ENCODE assay signal across 32 mouse cellular contexts in genomic region chr5:150977383-150977958, GRCm38 (mm10). TPM values are rescaled to one million over a fixed set of nuclear protein-coding genes. Genes with fewer than 3 reads are reported as not detected.
DNase-seq lines count a peak whose midpoint lies in the region; ATAC-seq lines count a peak whose summit lies in the region.
"Had no signal": no experiment of that assay in that cellular context is flagged by ENCODE, and none has a peak within 500 bp of the region (broad histone marks: within the 10 kb centered on the region; RNA-seq: fewer than 3 reads in every experiment).

No protein-coding gene starts in this region.

- H3K4me3 ChIP-seq in heart, embryonic 13.5 days = no peak overlapping the region
- H3K4me3 ChIP-seq in lung, embryonic 16.5 days (ENCODE audit: low read length) = no peak overlapping the region
- no peak overlapping the region for H3K4me3 ChIP-seq in neural tube, embryonic 14.5 days (ENCODE audit: low read depth, low read length)
- H3K4me3 ChIP-seq: embryonic facial prominence, embryonic 10.5 days; embryonic facial prominence, embryonic 15.5 days; forebrain, embryonic 12.5 days; hindbrain, embryonic 15.5 days; lung, embryonic 15.5 days; megakaryocyte, embryonic 14.5 days; midbrain, embryonic 13.5 days had no signal

- intact Hi-C loops in heart, postnatal 25 days (cut with DNase I) = no loop called here

- no peaks in the 10 kb centered on the region for H3K27me3 ChIP-seq in heart, embryonic 13.5 days (replicated peaks)
- no peaks in the 10 kb centered on the region for H3K27me3 ChIP-seq in lung, embryonic 16.5 days (ENCODE audit: control insufficient read depth, insufficient read depth, low read depth, low read length)
- no peaks in the 10 kb centered on the region for H3K27me3 ChIP-seq in neural tube, embryonic 14.5 days (ENCODE audit: control insufficient read depth, insufficient read depth, low read length)
- H3K27me3 ChIP-seq: embryonic facial prominence, embryonic 15.5 days; forebrain, embryonic 12.5 days; hindbrain, embryonic 15.5 days; lung, embryonic 15.5 days; megakaryocyte, embryonic 14.5 days; midbrain, embryonic 13.5 days had no signal

- H3K4me2 ChIP-seq in heart, embryonic 13.5 days = peak overlapping the region; percentile 27; the same call in 1 of the 2 replicates
- no peak overlapping the region for H3K4me2 ChIP-seq in lung, embryonic 16.5 days (ENCODE audit: low read depth, low read length)
- no peak overlapping the region for H3K4me2 ChIP-seq in neural tube, embryonic 14.5 days (ENCODE audit: low read depth, low read length)
- H3K4me2 ChIP-seq: embryonic facial prominence, embryonic 15.5 days; forebrain, embryonic 12.5 days; hindbrain, embryonic 15.5 days; lung, embryonic 15.5 days; midbrain, embryonic 13.5 days had no signal

- no peak overlapping the region for H3K9ac ChIP-seq in heart, embryonic 13.5 days
- H3K9ac ChIP-seq in lung, embryonic 16.5 days (ENCODE audit: low read length) = no peak overlapping the region
- H3K9ac ChIP-seq in neural tube, embryonic 14.5 days (replicated peaks; ENCODE audit: low read depth, low read length) = no peak overlapping the region
- H3K9ac ChIP-seq: embryonic facial prominence, embryonic 15.5 days; forebrain, embryonic 12.5 days; forebrain, postnatal 0 days; hindbrain, embryonic 15.5 days; liver, embryonic 14.5 days; lung, embryonic 15.5 days; midbrain, embryonic 13.5 days had no signal

- no peak for ATAC-seq in heart, embryonic 13.5 days (ENCODE audit: extremely low read depth, insufficient number of reproducible peaks, low FRiP score, low TSS enrichment)
- peak; percentile 76 for ATAC-seq in lung, embryonic 16.5 days (ENCODE audit: low read depth)
- ATAC-seq in neural tube, embryonic 14.5 days (ENCODE audit: low read depth) = peak; percentile 61; the same call in 1 of the 2 replicates
- ATAC-seq: forebrain, postnatal 0 days; inflammation-experienced regulatory T-cells, adult 6 months; midbrain, embryonic 13.5 days had no signal

- WGBS in heart, embryonic 13.5 days = 44% methylated on average over 14 of the region's 14 CpGs
- WGBS in lung, embryonic 16.5 days = 57% methylated on average over 14 of the region's 14 CpGs
- 37% methylated on average over 14 of the region's 14 CpGs for WGBS in neural tube, embryonic 14.5 days

- no peaks in the 10 kb centered on the region for H3K36me3 ChIP-seq in heart, embryonic 13.5 days
- H3K36me3 ChIP-seq in lung, embryonic 16.5 days (ENCODE audit: control insufficient read depth, insufficient read depth, low read length) = no peaks in the 10 kb centered on the region
- no peaks in the 10 kb centered on the region for H3K36me3 ChIP-seq in neural tube, embryonic 14.5 days (ENCODE audit: control insufficient read depth, insufficient read depth, low read length)
- H3K36me3 ChIP-seq: embryonic facial prominence, embryonic 10.5 days; embryonic facial prominence, embryonic 15.5 days; forebrain, embryonic 12.5 days; G1E; hindbrain, embryonic 15.5 days; lung, embryonic 15.5 days; midbrain, embryonic 13.5 days had no signal

- no peak overlapping the region for H3K27ac ChIP-seq in heart, embryonic 13.5 days (replicated peaks)
- H3K27ac ChIP-seq in lung, embryonic 16.5 days (ENCODE audit: low read length) = no peak overlapping the region
- no peak overlapping the region for H3K27ac ChIP-seq in neural tube, embryonic 14.5 days (ENCODE audit: low read depth, low read length)
- H3K27ac ChIP-seq: embryonic facial prominence, embryonic 10.5 days; embryonic facial prominence, embryonic 15.5 days; forebrain, embryonic 12.5 days; hindbrain, embryonic 15.5 days; kidney, postnatal 0 days; liver, embryonic 14.5 days; midbrain, embryonic 13.5 days had no signal

- peaks cover 7% of the 10 kb centered on the region; the same call in 1 of the 2 replicates for H3K9me3 ChIP-seq in heart, embryonic 13.5 days
- peaks cover 4% of the 10 kb centered on the region; the same call in 1 of the 2 replicates for H3K9me3 ChIP-seq in lung, embryonic 16.5 days (ENCODE audit: control insufficient read depth, low read length)
- H3K9me3 ChIP-seq in neural tube, embryonic 14.5 days (ENCODE audit: control insufficient read depth, low read length) = no peaks in the 10 kb centered on the region
- H3K9me3 ChIP-seq: embryonic facial prominence, embryonic 10.5 days; embryonic facial prominence, embryonic 15.5 days; forebrain, embryonic 12.5 days; hindbrain, embryonic 15.5 days; lung, embryonic 15.5 days had no signal

- peaks cover 6% of the 10 kb centered on the region for H3K4me1 ChIP-seq in heart, embryonic 13.5 days
- H3K4me1 ChIP-seq in lung, embryonic 16.5 days (replicated peaks; ENCODE audit: control insufficient read depth, insufficient read depth, low read length) = no peaks in the 10 kb centered on the region
- H3K4me1 ChIP-seq in neural tube, embryonic 14.5 days (ENCODE audit: control insufficient read depth, insufficient read depth, low read length) = no peaks in the 10 kb centered on the region
- H3K4me1 ChIP-seq: forebrain, embryonic 12.5 days; hindbrain, embryonic 15.5 days; lung, embryonic 15.5 days; megakaryocyte, embryonic 14.5 days; midbrain, embryonic 13.5 days had no signal

- peak; percentile 18 for DNase-seq in embryo, embryonic 10.5 days (ENCODE audit: low spot score)
- DNase-seq in embryo, embryonic 9.5 days (ENCODE audit: extremely low spot score) = no peak
- no peak for DNase-seq in heart, postnatal 25 days (ENCODE audit: low spot score)
- DNase-seq in lung, postnatal 14 days = no peak
- DNase-seq in right cerebral cortex, postnatal 10 days (ENCODE audit: low spot score in 2 of 2) = no peak
- DNase-seq: adrenal gland, postnatal 14 days; cerebellum, adult 11 months; cerebellum, adult 9-10 months; cerebellum, postnatal 36 days; forebrain, postnatal 0 days; gastrocnemius, postnatal 10 days; kidney, adult 11 months; layer of hippocampus, postnatal 36 days; left cerebral cortex, postnatal 4 days; liver; lung, postnatal 4 days; right cerebral cortex, postnatal 14 days had no signal

RNA-seq across cellular contexts. Expression of gene Kl, which starts 25.1 kb away (rescaled TPM):
- polyA plus RNA-seq in heart, embryonic 13.5 days (2015; fragmentation: Nextera tagmentation; extraction: Ambion mirVana) = 0.25 and 0.43 TPM in 2 replicates
- total RNA-seq in heart, postnatal 25 days (2021) = under 1 TPM; 0.08 to 0.17 TPM
- polyA plus RNA-seq in lung, embryonic 16.5 days (2015; fragmentation: Nextera tagmentation; extraction: Ambion mirVana) = 0.09 and 0.25 TPM in 2 replicates
- 1.2 and 1.5 TPM in 2 replicates for polyA plus RNA-seq in neural tube, embryonic 14.5 days (2014; fragmentation: Nextera tagmentation; extraction: Ambion mirVana)
- total RNA-seq: hematopoietic stem cell, adult 5-6 weeks had no signal
- polyA plus RNA-seq: G1E; inflammation-experienced regulatory T-cells, adult 6 months had no signal
